Mouse (Mus musculus): ENCODE data around the gene Erbb3. TPM values are rescaled to one million over a fixed set of nuclear protein-coding genes. Genes with fewer than 3 reads are reported as not detected.

Erbb3 gene
- polyA plus RNA-seq, 1 experiment, result 0.75 TPM

GRCm38 (mm10) chr10:128547361-128548032 lies 42.0 kb downstream of the Erbb3 start, which contains the start of gene Zc3h10:
Gene Zc3h10, minus strand, starts transcription at chr10:128547774.
- Histone ChIP-seq H3K4me3 (replicated peaks; ENCODE audit: control insufficient read depth, low read depth, low read length) (peak within 1 kb of the TSS; percentile 83), H3K4me1 (ENCODE audit: control insufficient read depth, insufficient read depth, low read length) (no peaks in the 10 kb centered on the region; the same call in 1 of the 2 replicates), H3K27ac (ENCODE audit: control insufficient read depth, insufficient read depth, low read depth, low read length, poor library complexity) (peak within 1 kb of the TSS; percentile 92)
- WGBS, result under 1% methylated on average over 50 of the region's 50 CpGs
- TF ChIP-seq POLR2A (IDR thresholded peaks at IDR 0.05; ENCODE audit: borderline replicate concordance, control insufficient read depth, low read depth, low read length) (peak; percentile 31), CTCF (IDR thresholded peaks at IDR 0.05; ENCODE audit: control insufficient read depth, insufficient read depth, low read length) (no peak)

- H3K4me1 ChIP-seq (ENCODE audit: control insufficient read depth, insufficient read depth, low read length), result no peaks in the 10 kb centered on the region; the same call in 1 of the 2 replicates
- WGBS, result 4% methylated on average over 7 of the region's 7 CpGs
- H3K27ac ChIP-seq (ENCODE audit: control insufficient read depth, insufficient read depth, low read depth, low read length, poor library complexity), result peak overlapping the region; percentile 92
- TF ChIP-seq CTCF (IDR thresholded peaks at IDR 0.05; ENCODE audit: control insufficient read depth, insufficient read depth, low read length), result no peak
- no peak for TF ChIP-seq POLR2A (IDR thresholded peaks at IDR 0.05; ENCODE audit: borderline replicate concordance, control insufficient read depth, low read depth, low read length)
- peak overlapping the region; percentile 83 for H3K4me3 ChIP-seq (replicated peaks; ENCODE audit: control insufficient read depth, low read depth, low read length)
These were observed 42.7 kb downstream of the Erbb3 start for GRCm38 (mm10) chr10:128546787-128547186.

GRCm38 (mm10) chr10:128546361-128546760 lies 43.1 kb downstream of the Erbb3 start:
- TF ChIP-seq CTCF (IDR thresholded peaks at IDR 0.05; ENCODE audit: control insufficient read depth, insufficient read depth, low read length), result no peak
- no peak for TF ChIP-seq POLR2A (IDR thresholded peaks at IDR 0.05; ENCODE audit: borderline replicate concordance, control insufficient read depth, low read depth, low read length)
- Histone ChIP-seq H3K4me1 (ENCODE audit: control insufficient read depth, insufficient read depth, low read length) (no peaks in the 10 kb centered on the region; the same call in 1 of the 2 replicates), H3K27ac (ENCODE audit: control insufficient read depth, insufficient read depth, low read depth, low read length, poor library complexity) (no peak overlapping the region), H3K4me3 (replicated peaks; ENCODE audit: control insufficient read depth, low read depth, low read length) (peak overlapping the region; percentile 12)
- whole genome bisulfite sequencing, result under 1% methylated on average over 4 of the region's 4 CpGs

- WGBS, result 88% methylated on average over 3 of the region's 3 CpGs
- no peak for TF ChIP-seq POLR2A (IDR thresholded peaks at IDR 0.05; ENCODE audit: borderline replicate concordance, control insufficient read depth, low read depth, low read length)
- no peak for TF ChIP-seq CTCF (IDR thresholded peaks at IDR 0.05; ENCODE audit: control insufficient read depth, insufficient read depth, low read length)
- H3K4me1 ChIP-seq (ENCODE audit: control insufficient read depth, insufficient read depth, low read length), result no peaks in the 10 kb centered on the region; the same call in 1 of the 2 replicates
- H3K4me3 ChIP-seq (replicated peaks; ENCODE audit: control insufficient read depth, low read depth, low read length), result no peak overlapping the region
- no peak overlapping the region for H3K27ac ChIP-seq (ENCODE audit: control insufficient read depth, insufficient read depth, low read depth, low read length, poor library complexity)
These were observed 43.9 kb downstream of the Erbb3 start for GRCm38 (mm10) chr10:128545570-128545898.

- TF ChIP-seq POLR2A (IDR thresholded peaks at IDR 0.05; ENCODE audit: borderline replicate concordance, control insufficient read depth, low read depth, low read length), result no peak
- no peak for TF ChIP-seq CTCF (IDR thresholded peaks at IDR 0.05; ENCODE audit: control insufficient read depth, insufficient read depth, low read length)
- Histone ChIP-seq H3K27ac (ENCODE audit: control insufficient read depth, insufficient read depth, low read depth, low read length, poor library complexity) (no peak overlapping the region), H3K4me3 (replicated peaks; ENCODE audit: control insufficient read depth, low read depth, low read length) (no peak overlapping the region), H3K4me1 (ENCODE audit: control insufficient read depth, insufficient read depth, low read length) (no peaks in the 10 kb centered on the region; the same call in 1 of the 2 replicates)
- WGBS, result 91% methylated on average over 37 of the region's 37 CpGs
These were observed 44.5 kb downstream of the Erbb3 start for GRCm38 (mm10) chr10:128544674-128545569.

- TF ChIP-seq POLR2A (IDR thresholded peaks at IDR 0.05; ENCODE audit: borderline replicate concordance, control insufficient read depth, low read depth, low read length) (no peak), CTCF (IDR thresholded peaks at IDR 0.05; ENCODE audit: control insufficient read depth, insufficient read depth, low read length) (no peak)
- 95% methylated on average over 15 of the region's 15 CpGs for WGBS
- Histone ChIP-seq H3K4me1 (ENCODE audit: control insufficient read depth, insufficient read depth, low read length) (no peaks in the 10 kb centered on the region), H3K4me3 (replicated peaks; ENCODE audit: control insufficient read depth, low read depth, low read length) (no peak overlapping the region), H3K27ac (ENCODE audit: control insufficient read depth, insufficient read depth, low read depth, low read length, poor library complexity) (no peak overlapping the region)
These were observed 45.2 kb downstream of the Erbb3 start for GRCm38 (mm10) chr10:128544151-128544657.

GRCm38 (mm10) chr10:128543100-128543499 lies 46.4 kb downstream of the Erbb3 start:
- no peak overlapping the region for H3K27ac ChIP-seq (ENCODE audit: control insufficient read depth, insufficient read depth, low read depth, low read length, poor library complexity)
- H3K4me1 ChIP-seq (ENCODE audit: control insufficient read depth, insufficient read depth, low read length), result no peaks in the 10 kb centered on the region
- TF ChIP-seq POLR2A (IDR thresholded peaks at IDR 0.05; ENCODE audit: borderline replicate concordance, control insufficient read depth, low read depth, low read length) (no peak), CTCF (IDR thresholded peaks at IDR 0.05; ENCODE audit: control insufficient read depth, insufficient read depth, low read length) (no peak)
- H3K4me3 ChIP-seq (replicated peaks; ENCODE audit: control insufficient read depth, low read depth, low read length), result no peak overlapping the region
- 84% methylated on average over 2 of the region's 2 CpGs for WGBS

GRCm38 (mm10) chr10:128538340-128538870 lies 51.0 kb downstream of the Erbb3 start:
- 75% methylated on average over 1 of the region's 1 CpGs for WGBS
- TF ChIP-seq POLR2A (IDR thresholded peaks at IDR 0.05; ENCODE audit: borderline replicate concordance, control insufficient read depth, low read depth, low read length), result no peak
- no peak for TF ChIP-seq CTCF (IDR thresholded peaks at IDR 0.05; ENCODE audit: control insufficient read depth, insufficient read depth, low read length)

More at GRCm38 (mm10) chr10:128538340-128538870, 51.0 kb downstream of the Erbb3 start:
- Histone ChIP-seq H3K4me1 (ENCODE audit: control insufficient read depth, insufficient read depth, low read length) (peaks cover 2% of the 10 kb centered on the region), H3K4me3 (replicated peaks; ENCODE audit: control insufficient read depth, low read depth, low read length) (no peak overlapping the region), H3K27ac (ENCODE audit: control insufficient read depth, insufficient read depth, low read depth, low read length, poor library complexity) (no peak overlapping the region)
